In the genomic region with DNA sequence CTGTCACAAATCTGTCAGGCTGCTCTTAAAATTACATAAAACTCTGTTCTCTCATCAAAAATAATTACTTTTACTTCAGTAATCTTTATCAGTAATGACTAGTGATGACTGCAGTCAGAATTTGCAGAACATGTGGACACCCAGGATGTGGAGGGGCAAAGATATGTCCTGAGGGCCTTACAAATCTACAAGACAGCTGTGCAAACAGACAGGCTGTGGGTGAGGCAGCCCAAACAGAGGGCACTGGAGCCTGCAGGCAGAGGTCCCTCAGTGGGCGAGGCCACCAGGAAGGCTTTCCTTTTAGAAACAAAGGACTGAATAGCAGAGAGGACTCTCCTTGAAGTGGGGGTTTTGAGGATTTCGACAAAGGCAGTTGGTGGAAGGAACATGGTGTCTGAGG, we compare ENCODE assay signal across 17 mouse cellular contexts.
"Had no signal": no experiment of that assay in that cellular context is flagged by ENCODE, and none has a peak within 500 bp of the region (broad histone marks: within the 10 kb centered on the region; RNA-seq: fewer than 3 reads in every experiment).

No protein-coding gene starts in this region.

- H3K27me3 ChIP-seq: lung, embryonic 15.5 days; megakaryocyte, embryonic 14.5 days; midbrain, embryonic 12.5 days; neural tube, embryonic 12.5 days; stomach, embryonic 15.5 days had no signal

- H3K4me2 ChIP-seq: lung, embryonic 15.5 days; midbrain, embryonic 12.5 days; neural tube, embryonic 12.5 days; stomach, embryonic 15.5 days had no signal

- ATAC-seq: liver, postnatal 0 days; lung, postnatal 0 days; midbrain, embryonic 16.5 days had no signal

- DNase-seq: liver, postnatal 0 days; lung, adult 2 months; lung, postnatal 14 days; lung, postnatal 36 days; midbrain, embryonic 14.5 days; right cerebral cortex, postnatal 14 days; thymus, adult 2 months; thymus, postnatal 25 days; thymus, postnatal 4 days had no signal

- H3K36me3 ChIP-seq: lung, embryonic 15.5 days; midbrain, embryonic 10.5 days; midbrain, embryonic 12.5 days; neural tube, embryonic 12.5 days; stomach, embryonic 15.5 days had no signal

- H3K4me3 ChIP-seq: lung, embryonic 15.5 days; megakaryocyte, embryonic 14.5 days; midbrain, embryonic 10.5 days; midbrain, embryonic 12.5 days; neural tube, embryonic 12.5 days; stomach, embryonic 15.5 days had no signal
